Mouse (Mus musculus) bone marrow, adult 2 months (tissue): ENCODE measurements around the gene Slc7a7. TPM values are rescaled to one million over a fixed set of nuclear protein-coding genes. Genes with fewer than 3 reads are reported as not detected.

Experiments used
- H3K27ac ChIP-seq: fragments of 200-500 bp; 2 replicates; pipeline ENCODE4 v1.5.1; 2012; ENCODE audit warnings: low read depth, mild to moderate bottlenecking, control low read depth, inconsistent platforms, low read length; ENCODE audit not compliant: control insufficient read depth, poor library complexity, insufficient read depth
- H3K4me1 ChIP-seq: fragments of 200-500 bp; 2 replicates; pipeline ENCODE4 v1.6.1; 2011; ENCODE audit warnings: low read length; ENCODE audit not compliant: control insufficient read depth, insufficient read depth
- H3K4me3 ChIP-seq: fragments of 200-500 bp; replicated peaks from 2 replicates; pipeline ENCODE3; 2011; ENCODE audit warnings: mild to moderate bottlenecking, low read depth, low read length, control low read depth; ENCODE audit not compliant: control insufficient read depth
- CTCF ChIP-seq: fragments of 200-500 bp; IDR thresholded peaks from 2 replicates; pipeline ENCODE4 v1.5.1; 2011; ENCODE audit warnings: low read length, control low read depth; ENCODE audit not compliant: control insufficient read depth, insufficient read depth
- POLR2A ChIP-seq: fragments of 200-500 bp; IDR thresholded peaks from 2 replicates; pipeline ENCODE4 v1.6.1; 2011; ENCODE audit warnings: low read depth, mild to moderate bottlenecking, control low read depth, low read length, borderline replicate concordance; ENCODE audit not compliant: control insufficient read depth
- WGBS: fragments of 180-500 bp; shearing (Covaris S2); methylation state at CpG from one replicate; pipeline ENCODE4 v1.1.7; 2018; 5-methylcytosine and 5-hydroxymethylcytosine counted together
- polyA plus RNA-seq: library from polyadenylated mRNA; stranded (reverse); fragments of >200 nt; gene quantifications from 2 replicates; pipeline ENCODE4 v1.2.4, GENCODE M21; 2011; ENCODE audit warnings: low replicate concordance; ENCODE audit not compliant: missing spikeins, insufficient read depth, insufficient read length

Gene Slc7a7
- polyA plus RNA-seq, 1 experiment, result 15.2 TPM

DNA sequence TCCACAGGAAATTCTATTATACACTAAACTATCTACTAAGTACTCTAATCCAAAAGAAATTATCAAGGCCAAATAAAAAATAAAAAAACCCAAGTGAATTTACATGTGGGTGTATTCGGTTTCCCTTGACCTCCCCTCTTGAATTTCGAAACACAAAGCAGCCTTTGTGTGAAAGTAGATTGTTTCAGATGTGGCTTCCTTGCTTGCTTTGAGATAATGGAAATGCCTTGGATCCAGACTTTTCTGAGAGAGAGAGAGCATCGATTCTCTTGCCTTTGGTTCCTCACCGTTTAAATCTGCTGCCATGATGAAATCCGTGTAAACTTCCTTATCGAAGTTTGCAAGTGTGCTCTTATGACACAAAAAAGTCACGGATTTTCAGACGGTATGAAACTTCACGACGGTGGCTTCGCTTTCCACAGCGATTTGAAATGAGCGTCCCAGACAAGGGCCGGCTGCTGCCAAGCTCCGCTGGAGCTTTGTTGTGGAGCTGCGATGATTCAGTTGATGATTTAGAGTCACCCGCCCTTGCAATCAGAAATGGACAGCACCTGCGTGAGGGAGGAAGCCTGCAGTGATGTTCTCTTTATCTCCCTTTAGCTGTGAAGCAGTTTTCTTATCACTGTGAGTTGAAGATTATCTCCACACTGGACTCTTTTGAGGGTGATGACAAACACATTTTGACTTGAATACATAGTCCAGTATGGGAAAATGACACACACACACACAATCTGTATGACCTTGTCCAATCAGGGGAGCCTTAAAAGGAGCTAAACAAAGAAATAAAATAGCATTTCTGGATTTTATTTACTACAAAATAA, 95.8 kb downstream of the Slc7a7 start:
- WGBS, result 77% methylated on average over 18 of the region's 18 CpGs
- Histone ChIP-seq H3K4me3 (no peak overlapping the region), H3K27ac (no peak overlapping the region), H3K4me1 (no peaks in the 10 kb centered on the region)
- TF ChIP-seq POLR2A (no peak), CTCF (no peak)

Other genes starting within 250 kb of the Slc7a7 start
- gene Dad1, start 163.7 kb downstream of the Slc7a7 start, polyA plus RNA-seq, result 45.6 and 54.9 TPM in 2 replicates
- gene Abhd4, start 163.6 kb downstream of the Slc7a7 start, polyA plus RNA-seq, result 24.7 and 29.9 TPM in 2 replicates
- not detected in 2 replicates for gene Olfr49, start 132.8 kb downstream of the Slc7a7 start, polyA plus RNA-seq
- gene Oxa1l, start 56.9 kb downstream of the Slc7a7 start, polyA plus RNA-seq, result 39.1 and 64.9 TPM in 2 replicates
- 81.1 and 169 TPM in 2 replicates for gene Mrpl52, start 9.1 kb upstream of the Slc7a7 start, polyA plus RNA-seq
- 6.7 and 17.2 TPM in 2 replicates for gene Mmp14, start 13.8 kb upstream of the Slc7a7 start, polyA plus RNA-seq
- 21.5 and 29.0 TPM in 2 replicates for gene Lrp10, start 46.4 kb upstream of the Slc7a7 start, polyA plus RNA-seq
- gene Rem2, start 58.3 kb upstream of the Slc7a7 start, polyA plus RNA-seq, result 0.80 TPM in 1 of 2 replicates, not detected in the other
- 15.6 and 49.1 TPM in 2 replicates for gene Prmt5, start 99.7 kb upstream of the Slc7a7 start, polyA plus RNA-seq
- 32.6 and 33.5 TPM in 2 replicates for gene Haus4, start 136.8 kb upstream of the Slc7a7 start, polyA plus RNA-seq
- 5.1 TPM in 1 of 2 replicates, not detected in the other for gene Ajuba, start 159.8 kb upstream of the Slc7a7 start, polyA plus RNA-seq
- gene 4931414P19Rik, start 188.2 kb upstream of the Slc7a7 start, polyA plus RNA-seq, result 6.6 and 10.2 TPM in 2 replicates
- 69.3 and 91.4 TPM in 2 replicates for gene Psmb5, start 200.2 kb upstream of the Slc7a7 start, polyA plus RNA-seq
- 0.47 TPM in 1 of 2 replicates, not detected in the other for gene Psmb11, start 203.7 kb upstream of the Slc7a7 start, polyA plus RNA-seq
- not detected in 2 replicates for gene Gm17606, start 223.2 kb upstream of the Slc7a7 start, polyA plus RNA-seq
- 4.1 and 7.0 TPM in 2 replicates for gene Cdh24, start 223.6 kb upstream of the Slc7a7 start, polyA plus RNA-seq